Mouse (Mus musculus): Measurements from ENCODE around the gene Lbh. TPM values are rescaled to one million over a fixed set of nuclear protein-coding genes. Genes with fewer than 3 reads are reported as not detected.

Gene Lbh
- polyA plus RNA-seq, 1 experiment from 2014 or later: 7.6 TPM

DNA sequence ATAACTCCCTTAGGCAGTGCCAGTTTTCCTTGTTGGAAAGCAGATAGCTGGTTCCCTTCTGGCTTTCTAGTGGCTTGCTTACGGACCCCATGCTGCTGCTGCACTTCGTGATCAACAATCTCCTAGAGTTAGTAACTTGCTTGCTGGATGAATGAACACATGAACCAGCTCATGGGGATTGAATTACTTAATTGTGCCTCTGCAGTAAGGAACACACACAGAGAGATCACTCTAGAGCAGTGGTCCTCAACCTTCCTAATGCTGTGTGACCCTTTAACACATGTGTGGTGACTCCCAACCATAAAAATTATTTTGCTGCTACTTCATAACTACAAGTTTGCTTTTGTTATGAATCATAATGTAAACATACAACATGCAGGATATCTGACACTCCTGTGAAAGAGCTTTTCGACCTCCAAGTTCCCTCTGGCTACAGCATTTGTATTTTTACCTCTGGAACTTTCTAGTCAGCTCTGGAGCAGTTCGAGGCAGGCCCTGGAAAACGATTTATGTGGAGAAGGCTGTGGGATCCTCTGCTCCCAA, 41.5 kb downstream of the Lbh start:
- H3K27me3 ChIP-seq (replicated peaks; ENCODE audit: control insufficient read depth, insufficient read depth, low read length): no peaks in the 10 kb centered on the region
- ATAC-seq: no peak
- no peak overlapping the region for H3K4me3 ChIP-seq (ENCODE audit: low read length)
- H3K36me3 ChIP-seq (ENCODE audit: control insufficient read depth, insufficient read depth, low read length): no peaks in the 10 kb centered on the region
- H3K4me1 ChIP-seq (ENCODE audit: control insufficient read depth, insufficient read depth, low read length): peaks cover 4% of the 10 kb centered on the region; the same call in 1 of the 2 replicates
- no peak overlapping the region for H3K27ac ChIP-seq (ENCODE audit: low read length)
- 58% methylated on average over 5 of the region's 5 CpGs for WGBS
- no peak overlapping the region for H3K9ac ChIP-seq (ENCODE audit: low read depth, low read length)
- H3K9me3 ChIP-seq (ENCODE audit: control insufficient read depth, low read length): no peaks in the 10 kb centered on the region
- H3K4me2 ChIP-seq (ENCODE audit: low read depth, low read length): no peak overlapping the region

DNA sequence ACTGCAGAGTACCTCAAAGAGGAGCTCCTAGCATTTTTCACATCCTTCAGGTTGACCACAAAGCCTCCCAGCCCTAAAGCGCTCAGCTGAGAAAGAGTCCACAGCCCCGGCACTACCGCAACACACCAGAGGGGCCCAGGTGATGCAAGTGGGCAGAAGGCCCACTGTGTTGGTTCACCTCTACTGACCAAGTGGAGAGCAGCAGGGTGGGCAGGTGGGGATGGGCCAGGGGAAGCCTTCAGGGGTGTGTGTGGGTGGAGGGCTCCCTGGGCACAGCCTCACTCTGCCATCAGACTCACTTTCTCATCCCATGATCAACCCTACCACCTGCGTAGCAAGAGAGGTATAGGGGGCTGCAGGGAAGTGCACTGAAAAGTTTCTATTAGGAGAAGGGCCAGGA, 42.1 kb downstream of the Lbh start:
- Histone ChIP-seq H3K27me3 (replicated peaks; ENCODE audit: control insufficient read depth, insufficient read depth, low read length) (no peaks in the 10 kb centered on the region), H3K9me3 (ENCODE audit: control insufficient read depth, low read length) (no peaks in the 10 kb centered on the region), H3K36me3 (ENCODE audit: control insufficient read depth, insufficient read depth, low read length) (no peaks in the 10 kb centered on the region), H3K27ac (ENCODE audit: low read length) (no peak overlapping the region), H3K4me1 (ENCODE audit: control insufficient read depth, insufficient read depth, low read length) (peaks cover 4% of the 10 kb centered on the region; the same call in 1 of the 2 replicates), H3K4me2 (ENCODE audit: low read depth, low read length) (no peak overlapping the region), H3K9ac (ENCODE audit: low read depth, low read length) (no peak overlapping the region), H3K4me3 (ENCODE audit: low read length) (no peak overlapping the region)
- no peak for ATAC-seq
- WGBS: 91% methylated on average over 4 of the region's 4 CpGs

DNA sequence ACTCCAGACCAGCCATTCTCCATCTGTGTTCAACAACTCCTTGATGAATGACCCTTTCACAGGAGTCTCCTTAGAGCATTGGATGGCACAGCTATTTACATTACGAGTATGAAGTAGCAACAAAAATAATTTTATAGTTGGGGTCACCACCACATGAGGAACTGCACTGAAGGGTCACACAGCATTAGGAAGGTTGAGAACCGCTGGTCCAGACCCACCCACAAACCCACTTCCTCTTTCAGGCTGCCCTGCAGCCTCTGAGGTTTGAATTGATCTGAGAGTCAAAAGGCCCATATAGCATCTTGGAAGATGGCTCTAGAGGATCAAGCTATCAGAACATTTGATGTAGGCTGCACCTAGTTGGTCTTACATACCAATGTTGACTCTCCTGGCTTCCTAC, 42.8 kb downstream of the Lbh start:
- H3K4me1 ChIP-seq (ENCODE audit: control insufficient read depth, insufficient read depth, low read length): no peaks in the 10 kb centered on the region
- no peaks in the 10 kb centered on the region for H3K27me3 ChIP-seq (replicated peaks; ENCODE audit: control insufficient read depth, insufficient read depth, low read length)
- no peaks in the 10 kb centered on the region for H3K9me3 ChIP-seq (ENCODE audit: control insufficient read depth, low read length)
- no peaks in the 10 kb centered on the region for H3K36me3 ChIP-seq (ENCODE audit: control insufficient read depth, insufficient read depth, low read length)
- no peak overlapping the region for H3K4me2 ChIP-seq (ENCODE audit: low read depth, low read length)
- 73% methylated on average over 2 of the region's 2 CpGs for WGBS
- no peak overlapping the region for H3K9ac ChIP-seq (ENCODE audit: low read depth, low read length)
- H3K27ac ChIP-seq (ENCODE audit: low read length): no peak overlapping the region
- H3K4me3 ChIP-seq (ENCODE audit: low read length): no peak overlapping the region
- no peak for ATAC-seq

DNA sequence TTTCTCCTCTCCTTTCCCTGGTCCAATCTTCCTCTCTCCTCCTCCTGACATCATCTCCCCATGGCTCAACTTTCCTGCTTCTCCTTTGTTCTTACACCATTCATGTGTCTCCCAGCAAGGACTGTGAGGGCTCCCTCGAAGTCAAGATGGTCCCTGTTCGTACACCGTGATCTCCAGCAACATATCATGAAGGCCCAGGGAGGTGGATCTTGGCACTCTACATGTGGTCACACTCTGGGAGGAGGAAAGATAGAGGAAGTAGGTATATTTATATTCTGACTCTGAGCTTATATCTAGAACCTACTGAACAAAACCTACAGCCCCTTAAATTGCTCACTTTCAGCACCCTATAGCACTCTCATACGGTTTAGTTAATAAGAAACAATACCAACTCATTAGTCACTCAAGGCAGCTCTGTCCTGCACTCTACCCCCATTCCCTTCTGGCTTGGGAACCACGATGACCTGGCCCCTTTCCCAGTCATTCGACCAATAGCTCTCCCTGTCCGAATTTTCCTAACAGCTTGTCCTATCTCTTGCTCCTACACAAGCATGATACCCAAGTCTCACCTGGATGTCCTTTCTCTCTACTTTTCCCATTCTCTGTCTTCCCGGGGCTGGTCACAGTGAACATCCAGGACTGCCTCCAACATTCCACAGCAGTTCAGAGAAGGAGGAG, 44.0 kb downstream of the Lbh start:
- WGBS: 81% methylated on average over 8 of the region's 8 CpGs
- Histone ChIP-seq H3K9ac (ENCODE audit: low read depth, low read length) (no peak overlapping the region), H3K27me3 (replicated peaks; ENCODE audit: control insufficient read depth, insufficient read depth, low read length) (no peaks in the 10 kb centered on the region), H3K4me3 (ENCODE audit: low read length) (no peak overlapping the region), H3K27ac (ENCODE audit: low read length) (no peak overlapping the region), H3K36me3 (ENCODE audit: control insufficient read depth, insufficient read depth, low read length) (no peaks in the 10 kb centered on the region), H3K4me1 (ENCODE audit: control insufficient read depth, insufficient read depth, low read length) (peaks cover 5% of the 10 kb centered on the region; the same call in 1 of the 2 replicates), H3K4me2 (ENCODE audit: low read depth, low read length) (no peak overlapping the region), H3K9me3 (ENCODE audit: control insufficient read depth, low read length) (no peaks in the 10 kb centered on the region)
- ATAC-seq: no peak

DNA sequence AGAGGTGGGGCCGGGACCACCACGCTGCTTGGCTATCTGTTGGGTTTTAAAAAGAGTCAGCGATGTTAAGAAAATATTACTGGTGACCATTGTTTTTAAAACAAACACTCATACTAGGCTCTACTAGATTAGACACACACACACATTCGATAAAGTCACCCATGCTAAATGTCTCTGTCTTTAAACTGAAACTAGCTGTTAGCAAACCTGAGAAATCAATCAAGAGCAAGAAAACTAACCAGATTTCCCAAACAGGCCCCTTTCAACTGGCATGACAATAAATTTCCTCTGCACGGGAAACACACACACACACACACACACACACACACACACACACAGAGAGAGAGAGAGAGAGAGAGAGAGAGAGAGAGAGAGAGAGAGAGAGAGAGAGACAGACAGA, 47.6 kb downstream of the Lbh start:
- Histone ChIP-seq H3K27ac (ENCODE audit: low read length) (no peak overlapping the region), H3K4me3 (ENCODE audit: low read length) (no peak overlapping the region), H3K4me2 (ENCODE audit: low read depth, low read length) (no peak overlapping the region), H3K36me3 (ENCODE audit: control insufficient read depth, insufficient read depth, low read length) (no peaks in the 10 kb centered on the region), H3K4me1 (ENCODE audit: control insufficient read depth, insufficient read depth, low read length) (peaks cover 5% of the 10 kb centered on the region; the same call in 1 of the 2 replicates), H3K9me3 (ENCODE audit: control insufficient read depth, low read length) (no peaks in the 10 kb centered on the region), H3K9ac (ENCODE audit: low read depth, low read length) (no peak overlapping the region), H3K27me3 (replicated peaks; ENCODE audit: control insufficient read depth, insufficient read depth, low read length) (no peaks in the 10 kb centered on the region)
- WGBS: 65% methylated on average over 5 of the region's 5 CpGs
- ATAC-seq: no peak

DNA sequence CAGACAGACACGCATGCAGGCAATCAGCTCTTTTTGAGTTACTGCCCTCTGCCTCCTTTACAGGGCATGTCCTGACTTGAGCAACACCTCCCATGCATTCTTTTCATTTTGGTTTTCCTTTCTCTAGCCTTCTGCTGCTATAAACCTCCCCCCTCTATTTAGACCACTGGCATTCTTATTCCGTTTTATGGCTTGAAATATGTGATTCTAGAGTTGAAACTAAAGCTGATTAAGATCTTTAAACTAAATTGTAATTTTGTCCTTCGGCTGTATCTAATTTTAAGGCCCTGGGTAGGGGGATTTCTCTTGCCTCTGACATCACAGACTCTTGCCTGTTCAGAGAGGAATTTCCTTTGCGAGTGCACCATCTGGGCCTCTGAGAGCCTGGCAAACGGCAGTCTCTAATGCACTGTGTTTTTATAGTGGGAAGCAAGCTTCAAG, 48.0 kb downstream of the Lbh start:
- Histone ChIP-seq H3K4me2 (ENCODE audit: low read depth, low read length) (no peak overlapping the region), H3K4me3 (ENCODE audit: low read length) (no peak overlapping the region), H3K36me3 (ENCODE audit: control insufficient read depth, insufficient read depth, low read length) (no peaks in the 10 kb centered on the region), H3K27me3 (replicated peaks; ENCODE audit: control insufficient read depth, insufficient read depth, low read length) (no peaks in the 10 kb centered on the region), H3K27ac (ENCODE audit: low read length) (no peak overlapping the region), H3K4me1 (ENCODE audit: control insufficient read depth, insufficient read depth, low read length) (peaks cover 5% of the 10 kb centered on the region; the same call in 1 of the 2 replicates), H3K9ac (ENCODE audit: low read depth, low read length) (no peak overlapping the region), H3K9me3 (ENCODE audit: control insufficient read depth, low read length) (no peaks in the 10 kb centered on the region)
- WGBS: 41% methylated on average over 5 of the region's 5 CpGs
- ATAC-seq: no peak

DNA sequence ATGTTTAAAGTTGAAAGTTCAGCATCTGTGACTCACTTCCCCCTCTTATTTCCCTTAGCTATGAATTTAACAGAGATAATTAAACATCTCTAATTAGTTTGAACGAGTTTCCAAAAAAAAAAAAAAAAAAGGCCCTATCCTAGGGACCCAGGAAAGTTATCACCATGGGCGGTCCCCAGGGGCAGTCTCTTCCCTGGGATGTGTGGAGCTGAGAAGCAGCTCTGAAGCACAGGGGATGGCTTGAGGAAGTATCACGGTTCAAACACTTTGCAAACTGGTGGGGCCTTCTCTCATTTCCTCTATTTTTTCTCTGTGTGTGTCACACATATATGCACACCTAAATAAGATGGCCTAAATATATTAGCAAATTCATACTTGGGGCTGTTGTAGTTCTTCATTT, 48.8 kb downstream of the Lbh start:
- Histone ChIP-seq H3K4me3 (ENCODE audit: low read length) (no peak overlapping the region), H3K27ac (ENCODE audit: low read length) (no peak overlapping the region), H3K9ac (ENCODE audit: low read depth, low read length) (no peak overlapping the region), H3K9me3 (ENCODE audit: control insufficient read depth, low read length) (no peaks in the 10 kb centered on the region), H3K4me1 (ENCODE audit: control insufficient read depth, insufficient read depth, low read length) (peaks cover 5% of the 10 kb centered on the region; the same call in 1 of the 2 replicates), H3K4me2 (ENCODE audit: low read depth, low read length) (no peak overlapping the region), H3K27me3 (replicated peaks; ENCODE audit: control insufficient read depth, insufficient read depth, low read length) (no peaks in the 10 kb centered on the region), H3K36me3 (ENCODE audit: control insufficient read depth, insufficient read depth, low read length) (no peaks in the 10 kb centered on the region)
- ATAC-seq: no peak; the same call in 1 of the 2 replicates
- WGBS: 52% methylated on average over 3 of the region's 3 CpGs

DNA sequence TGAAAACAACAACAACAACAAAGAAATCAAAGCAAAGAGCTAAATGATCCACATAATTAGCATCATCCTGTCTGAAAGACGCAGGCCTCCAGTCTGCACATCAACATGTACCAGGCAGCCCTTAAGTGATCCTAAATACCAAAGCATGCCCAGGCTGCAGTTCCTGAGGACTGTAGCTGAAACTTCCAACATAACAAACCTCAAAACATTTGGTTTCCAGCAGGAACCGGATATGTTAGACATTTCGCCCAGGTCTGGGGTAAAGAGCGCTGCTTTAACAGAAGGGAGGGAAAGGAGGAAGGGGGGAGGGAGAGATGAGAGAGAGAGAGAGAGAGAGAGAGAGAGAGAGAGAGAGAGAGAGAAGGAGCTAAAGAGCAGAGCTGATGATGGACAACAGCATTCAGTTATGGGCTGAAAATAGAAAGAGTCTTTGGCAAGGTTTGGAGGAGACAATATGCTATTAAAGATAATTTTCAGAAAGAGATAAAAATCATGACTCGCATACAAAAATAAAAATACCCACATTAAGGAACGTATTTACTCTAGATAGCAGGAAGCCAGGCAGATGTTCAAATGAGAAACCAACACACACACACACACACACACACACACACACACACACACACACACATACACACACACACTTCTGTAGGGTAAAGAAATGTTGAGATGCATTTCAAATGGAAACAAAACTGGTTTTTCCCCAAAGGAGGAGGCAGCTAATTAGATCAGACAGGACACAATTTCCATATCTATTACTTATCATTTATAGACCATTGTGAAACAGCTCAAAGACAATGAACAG, 49.5 kb downstream of the Lbh start:
- Histone ChIP-seq H3K4me1 (ENCODE audit: control insufficient read depth, insufficient read depth, low read length) (peaks cover 5% of the 10 kb centered on the region; the same call in 1 of the 2 replicates), H3K27me3 (replicated peaks; ENCODE audit: control insufficient read depth, insufficient read depth, low read length) (no peaks in the 10 kb centered on the region), H3K4me3 (ENCODE audit: low read length) (no peak overlapping the region), H3K9me3 (ENCODE audit: control insufficient read depth, low read length) (no peaks in the 10 kb centered on the region), H3K9ac (ENCODE audit: low read depth, low read length) (no peak overlapping the region), H3K27ac (ENCODE audit: low read length) (no peak overlapping the region), H3K4me2 (ENCODE audit: low read depth, low read length) (no peak overlapping the region), H3K36me3 (ENCODE audit: control insufficient read depth, insufficient read depth, low read length) (no peaks in the 10 kb centered on the region)
- no peak for ATAC-seq
- WGBS: 51% methylated on average over 6 of the region's 6 CpGs

DNA sequence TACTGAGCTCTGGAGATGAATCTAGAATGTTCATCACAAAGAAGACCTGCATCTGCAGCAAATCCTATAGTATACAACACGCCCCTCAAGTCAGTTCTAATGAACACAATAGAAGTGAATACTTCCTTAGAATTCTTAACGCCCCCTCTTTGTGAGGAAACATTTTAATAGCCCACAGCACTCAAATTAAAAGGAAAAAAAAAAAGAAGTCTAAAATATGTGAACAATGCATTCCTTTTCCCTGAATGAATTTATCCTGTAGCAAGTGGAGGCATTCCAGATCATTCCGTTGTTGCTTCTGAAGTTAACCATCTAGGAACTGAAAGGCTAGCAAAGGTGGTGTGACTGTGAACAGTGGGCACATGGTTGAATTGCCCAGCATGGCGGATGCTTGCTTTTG, 50.6 kb downstream of the Lbh start:
- Histone ChIP-seq H3K27me3 (replicated peaks; ENCODE audit: control insufficient read depth, insufficient read depth, low read length) (no peaks in the 10 kb centered on the region), H3K9ac (ENCODE audit: low read depth, low read length) (no peak overlapping the region), H3K4me2 (ENCODE audit: low read depth, low read length) (no peak overlapping the region), H3K4me1 (ENCODE audit: control insufficient read depth, insufficient read depth, low read length) (peaks cover 5% of the 10 kb centered on the region; the same call in 1 of the 2 replicates), H3K36me3 (ENCODE audit: control insufficient read depth, insufficient read depth, low read length) (no peaks in the 10 kb centered on the region), H3K9me3 (ENCODE audit: control insufficient read depth, low read length) (no peaks in the 10 kb centered on the region), H3K4me3 (ENCODE audit: low read length) (no peak overlapping the region), H3K27ac (ENCODE audit: low read length) (no peak overlapping the region)
- 68% methylated on average over 4 of the region's 4 CpGs for WGBS
- no peak for ATAC-seq

All from intestine, embryonic 16.5 days (tissue).